Mouse (Mus musculus): ENCODE data around the gene Ccdc61. TPM values are rescaled to one million over a fixed set of nuclear protein-coding genes. Genes with fewer than 3 reads are reported as not detected.
"Not testable (repeated sequence)": the region's sequence is repeated elsewhere in the genome, so short reads cannot be mapped to it uniquely, and the experiment has no call there.

The Ccdc61 gene
- polyA plus RNA-seq, 1 experiment from 2014 or later = 32.1 TPM

DNA sequence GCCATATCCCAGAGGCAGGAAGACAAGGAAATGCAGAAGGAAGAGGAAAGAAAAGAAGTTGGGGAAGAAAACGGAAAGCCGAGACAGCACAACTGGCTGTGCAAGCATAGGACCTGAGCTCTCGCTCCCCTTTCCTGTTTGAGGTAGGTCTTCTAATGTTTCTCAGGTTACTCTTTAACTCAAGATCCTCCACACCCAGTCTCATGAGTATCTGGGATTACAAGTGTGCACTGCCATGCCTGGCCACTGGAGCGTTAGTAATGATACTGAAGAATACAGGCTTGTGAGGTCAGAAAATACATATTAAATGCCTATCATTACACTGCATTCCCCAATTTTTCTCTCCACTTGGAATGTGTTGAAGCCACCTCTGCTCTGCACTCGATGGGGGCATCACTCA is 34.8 kb downstream of the Ccdc61 start:
- 70% methylated on average over 5 of the region's 5 CpGs for WGBS
- H3K27ac ChIP-seq = no peak overlapping the region

GRCm38 (mm10) chr7:18873253-18873652 is 37.0 kb downstream of the Ccdc61 start:
- peak; percentile 79; the same call in 1 of the 2 replicates for ATAC-seq (ENCODE audit: borderline replicate concordance, extremely low read depth, low FRiP score, low TSS enrichment)
- 0 out of 2 replicates have a peak, but pooled peaks cover 3% of the 10 kb centered on the region for H3K9me3 ChIP-seq
- no peak overlapping the region for H3K27ac ChIP-seq
- H3K4me1 ChIP-seq = peaks cover 7% of the 10 kb centered on the region
- peak overlapping the region; percentile 34 for H3K9ac ChIP-seq
- peak overlapping the region; percentile 81 for H3K4me2 ChIP-seq
- H3K27me3 ChIP-seq = no peaks in the 10 kb centered on the region; the same call in 1 of the 2 replicates
- H3K36me3 ChIP-seq = no peaks in the 10 kb centered on the region
- peak overlapping the region; percentile 40 for H3K4me3 ChIP-seq
- WGBS = 0% methylated on average over 10 of the region's 10 CpGs

More for the DNA sequence above, 34.8 kb downstream of the Ccdc61 start:
- Histone ChIP-seq H3K4me2 (no peak overlapping the region), H3K4me1 (peaks cover 7% of the 10 kb centered on the region), H3K9me3 (no peaks in the 10 kb centered on the region), H3K9ac (no peak overlapping the region), H3K36me3 (no peaks in the 10 kb centered on the region), H3K27me3 (no peaks in the 10 kb centered on the region; the same call in 1 of the 2 replicates), H3K4me3 (no peak overlapping the region)
- ATAC-seq (ENCODE audit: borderline replicate concordance, extremely low read depth, low FRiP score, low TSS enrichment) = no peak

- 0 out of 2 replicates have a peak, but pooled peaks cover 3% of the 10 kb centered on the region for H3K9me3 ChIP-seq
- no peaks in the 10 kb centered on the region for H3K36me3 ChIP-seq
- H3K27ac ChIP-seq = no peak overlapping the region
- peak overlapping the region; percentile 40 for H3K4me3 ChIP-seq
- peaks cover 7% of the 10 kb centered on the region for H3K4me1 ChIP-seq
- peak overlapping the region; percentile 81 for H3K4me2 ChIP-seq
- ATAC-seq (ENCODE audit: borderline replicate concordance, extremely low read depth, low FRiP score, low TSS enrichment) = no peak
- WGBS = 9% methylated on average over 7 of the region's 7 CpGs
- peak overlapping the region; percentile 34; the same call in 1 of the 2 replicates for H3K9ac ChIP-seq
- H3K27me3 ChIP-seq = no peaks in the 10 kb centered on the region; the same call in 1 of the 2 replicates
These were observed 37.4 kb downstream of the Ccdc61 start for GRCm38 (mm10) chr7:18872816-18873215.

GRCm38 (mm10) chr7:18872014-18872802 is 38.0 kb downstream of the Ccdc61 start:
- Histone ChIP-seq H3K9me3 (0 out of 2 replicates have a peak, but pooled peaks cover 3% of the 10 kb centered on the region), H3K27ac (no peak overlapping the region), H3K27me3 (no peaks in the 10 kb centered on the region; the same call in 1 of the 2 replicates), H3K4me1 (peaks cover 7% of the 10 kb centered on the region), H3K4me3 (peak overlapping the region; percentile 40), H3K4me2 (peak overlapping the region; percentile 81), H3K9ac (0 out of 2 replicates have a peak overlapping the region, but pooled peaks have one; percentile 34), H3K36me3 (no peaks in the 10 kb centered on the region)
- no peak for ATAC-seq (ENCODE audit: borderline replicate concordance, extremely low read depth, low FRiP score, low TSS enrichment)
- WGBS = 25% methylated on average over 14 of the region's 14 CpGs

- WGBS = 67% methylated on average over 1 of the region's 8 CpGs
- H3K9ac ChIP-seq = not testable (repeated sequence)
These were observed 39.2 kb downstream of the Ccdc61 start, which contains the start of gene Pglyrp1 for GRCm38 (mm10) chr7:18871031-18871430. Gene Pglyrp1 (plus strand): TSS chr7:18871331.

DNA sequence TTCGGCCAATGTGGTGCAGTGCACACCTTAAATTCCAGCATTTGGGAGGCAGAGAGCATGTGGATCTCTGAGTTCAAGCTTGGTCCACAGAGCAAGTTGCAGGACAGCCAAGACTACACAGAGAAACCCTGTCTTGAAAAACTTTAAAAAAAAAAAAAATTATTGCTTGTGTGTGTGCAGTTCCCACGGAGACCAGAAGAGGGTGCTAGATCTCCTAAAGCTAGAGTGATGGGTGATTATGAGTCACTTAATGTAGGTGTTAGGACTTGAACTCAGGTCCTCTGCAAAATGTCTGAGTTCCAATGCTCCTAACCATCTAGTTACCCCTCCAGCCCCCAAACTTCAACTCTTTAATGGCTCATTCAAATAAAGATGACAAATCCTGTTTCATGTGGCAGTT is 41.7 kb downstream of the Ccdc61 start:
- Histone ChIP-seq H3K4me3 (no peak overlapping the region), H3K4me1 (peaks cover 7% of the 10 kb centered on the region), H3K9me3 (0 out of 2 replicates have a peak, but pooled peaks cover 3% of the 10 kb centered on the region), H3K36me3 (no peaks in the 10 kb centered on the region), H3K9ac (no peak overlapping the region), H3K4me2 (no peak overlapping the region), H3K27ac (no peak overlapping the region), H3K27me3 (no peaks in the 10 kb centered on the region; the same call in 1 of the 2 replicates)
- 84% methylated on average over 2 of the region's 2 CpGs for WGBS
- no peak for ATAC-seq (ENCODE audit: borderline replicate concordance, extremely low read depth, low FRiP score, low TSS enrichment)

More at GRCm38 (mm10) chr7:18871031-18871430, 39.2 kb downstream of the Ccdc61 start, which contains the start of gene Pglyrp1:
- not testable (repeated sequence) for H3K4me2 ChIP-seq; H3K9me3 ChIP-seq; H3K27me3 ChIP-seq; ATAC-seq (ENCODE audit: borderline replicate concordance, extremely low read depth, low FRiP score, low TSS enrichment); H3K36me3 ChIP-seq; H3K27ac ChIP-seq; H3K4me1 ChIP-seq; H3K4me3 ChIP-seq

DNA sequence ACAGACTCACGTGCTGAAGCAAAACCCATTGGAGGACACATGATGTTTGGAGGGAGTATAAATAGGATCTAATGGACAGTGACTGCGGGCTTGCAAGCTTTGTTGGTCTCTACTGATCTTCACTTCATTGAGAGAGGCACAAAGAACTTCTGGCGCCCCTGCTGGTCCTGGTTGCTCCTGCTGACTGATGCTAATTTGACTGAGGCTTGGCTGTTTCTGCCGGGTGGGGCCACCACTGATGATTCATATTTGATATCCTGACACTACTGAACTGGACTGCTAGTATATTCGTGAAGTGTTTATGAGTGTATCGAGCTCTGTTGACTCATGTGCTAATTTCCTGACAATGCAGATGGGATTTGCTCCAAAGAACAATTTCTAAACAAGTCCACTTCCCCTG is 47.4 kb downstream of the Ccdc61 start:
- WGBS = 88% methylated on average over 6 of the region's 6 CpGs
- H3K4me1 ChIP-seq = no peaks in the 10 kb centered on the region
- no peak overlapping the region for H3K4me2 ChIP-seq
- no peaks in the 10 kb centered on the region for H3K9me3 ChIP-seq
- no peaks in the 10 kb centered on the region for H3K27me3 ChIP-seq
- H3K9ac ChIP-seq = no peak overlapping the region
- no peak overlapping the region for H3K27ac ChIP-seq
- H3K4me3 ChIP-seq = no peak overlapping the region
- ATAC-seq (ENCODE audit: borderline replicate concordance, extremely low read depth, low FRiP score, low TSS enrichment) = no peak
- no peaks in the 10 kb centered on the region for H3K36me3 ChIP-seq

DNA sequence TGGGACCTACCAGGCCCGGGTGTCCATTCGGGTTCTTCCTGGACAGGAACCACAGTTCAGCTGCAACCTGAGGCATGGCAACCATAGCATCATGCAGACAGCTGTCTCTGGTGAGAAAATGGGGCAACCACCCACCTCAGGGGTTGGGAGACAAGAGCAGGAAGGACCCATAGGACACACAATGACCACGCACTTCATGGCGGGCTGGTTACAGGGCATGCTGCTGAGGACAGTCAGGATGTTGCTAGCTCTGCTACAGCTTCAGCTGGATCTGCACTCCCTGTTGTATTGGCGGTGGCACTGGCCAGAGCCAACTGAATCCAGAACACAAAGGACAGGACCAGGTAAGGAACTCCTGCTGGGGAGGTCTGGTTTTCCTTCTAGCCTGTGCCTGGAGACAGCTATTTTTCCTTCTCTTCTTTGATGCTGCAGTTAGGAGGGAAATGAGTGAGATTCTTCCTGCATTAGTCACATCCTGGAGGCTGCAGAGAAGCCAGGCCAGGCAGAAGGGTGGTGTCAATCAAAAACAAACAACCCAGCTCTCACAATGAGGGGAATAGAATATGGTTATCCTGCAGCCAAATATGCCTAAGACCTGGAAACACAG is 51.8 kb downstream of the Ccdc61 start:
- no peaks in the 10 kb centered on the region for H3K4me1 ChIP-seq
- H3K27ac ChIP-seq = peak overlapping the region; percentile 55; the same call in 1 of the 2 replicates
- H3K4me2 ChIP-seq = no peak overlapping the region
- H3K4me3 ChIP-seq = no peak overlapping the region
- no peak overlapping the region for H3K9ac ChIP-seq
- H3K9me3 ChIP-seq = no peaks in the 10 kb centered on the region
- H3K27me3 ChIP-seq = no peaks in the 10 kb centered on the region
- WGBS = 66% methylated on average over 5 of the region's 5 CpGs
- H3K36me3 ChIP-seq = no peaks in the 10 kb centered on the region
- peak; percentile 62; the same call in 1 of the 2 replicates for ATAC-seq (ENCODE audit: borderline replicate concordance, extremely low read depth, low FRiP score, low TSS enrichment)

DNA sequence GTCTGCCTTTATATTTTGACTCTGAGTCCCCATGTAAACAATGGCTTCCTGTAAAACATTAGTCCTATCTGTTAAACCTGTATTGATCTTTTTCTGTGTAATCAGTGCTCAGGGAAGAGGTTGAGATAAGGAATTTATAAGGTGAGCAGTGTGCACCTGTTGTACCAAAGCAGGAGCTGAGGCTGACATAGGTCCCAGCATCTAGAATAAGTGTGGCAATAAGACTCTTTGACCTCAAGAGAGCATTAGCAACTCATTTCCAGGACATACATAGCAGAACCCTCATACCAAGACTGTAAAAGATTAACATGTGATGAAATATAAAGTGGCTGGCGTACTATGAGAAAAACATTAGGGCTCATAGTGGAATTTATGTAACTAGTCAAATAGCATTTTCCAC is 61.8 kb downstream of the Ccdc61 start:
- no peaks in the 10 kb centered on the region for H3K27me3 ChIP-seq
- WGBS = 69% methylated on average over 1 of the region's 1 CpGs
- H3K27ac ChIP-seq = no peak overlapping the region
- ATAC-seq (ENCODE audit: borderline replicate concordance, extremely low read depth, low FRiP score, low TSS enrichment) = no peak
- H3K36me3 ChIP-seq = no peaks in the 10 kb centered on the region
- H3K9ac ChIP-seq = no peak overlapping the region
- no peak overlapping the region for H3K4me3 ChIP-seq
- H3K4me2 ChIP-seq = no peak overlapping the region
- H3K4me1 ChIP-seq = no peaks in the 10 kb centered on the region
- no peaks in the 10 kb centered on the region for H3K9me3 ChIP-seq

GRCm38 (mm10) chr7:18844811-18845210 is 65.4 kb downstream of the Ccdc61 start:
- H3K4me2 ChIP-seq = no peak overlapping the region
- no peak overlapping the region for H3K4me3 ChIP-seq
- no peak overlapping the region for H3K9ac ChIP-seq
- H3K27me3 ChIP-seq = no peaks in the 10 kb centered on the region
- H3K4me1 ChIP-seq = peaks cover 10% of the 10 kb centered on the region
- H3K9me3 ChIP-seq = no peaks in the 10 kb centered on the region
- H3K27ac ChIP-seq = no peak overlapping the region
- no peaks in the 10 kb centered on the region for H3K36me3 ChIP-seq
- no peak for ATAC-seq (ENCODE audit: borderline replicate concordance, extremely low read depth, low FRiP score, low TSS enrichment)
- 31% methylated on average over 5 of the region's 5 CpGs for WGBS

DNA sequence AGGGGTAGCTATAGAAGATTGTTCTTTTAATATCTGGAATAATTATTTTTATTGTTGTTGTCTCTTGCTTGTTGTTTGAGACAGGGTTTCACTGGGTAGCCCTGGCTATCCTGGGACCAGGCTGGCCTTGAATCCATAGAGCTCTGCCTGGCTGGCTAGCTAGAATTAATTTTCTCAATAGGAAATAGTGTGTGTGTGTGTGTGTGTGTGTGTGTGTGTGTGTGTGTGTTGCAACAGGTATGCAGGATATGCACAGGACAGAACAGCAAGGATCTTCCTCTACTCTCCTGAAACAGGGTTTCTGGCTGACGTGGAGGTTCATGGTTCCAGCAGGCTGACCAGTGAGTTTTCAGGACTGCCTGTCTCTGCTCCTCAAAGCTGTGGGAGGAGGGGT is 69.0 kb downstream of the Ccdc61 start:
- ATAC-seq (ENCODE audit: borderline replicate concordance, extremely low read depth, low FRiP score, low TSS enrichment) = no peak
- Histone ChIP-seq H3K27ac (peak overlapping the region; percentile 89), H3K4me2 (peak overlapping the region; percentile 66), H3K4me3 (peak overlapping the region; percentile 41), H3K9ac (peak overlapping the region; percentile 37), H3K4me1 (peaks cover 16% of the 10 kb centered on the region), H3K9me3 (no peaks in the 10 kb centered on the region), H3K36me3 (no peaks in the 10 kb centered on the region), H3K27me3 (no peaks in the 10 kb centered on the region)
- 85% methylated on average over 1 of the region's 1 CpGs for WGBS
